Mouse (Mus musculus): ENCODE data around the gene Lca5. TPM values are rescaled to one million over a fixed set of nuclear protein-coding genes. Genes with fewer than 3 reads are reported as not detected.
A peak's percentile ranks its signal among the peaks of the same experiment; 100 is the strongest.

Lca5 gene
- polyA plus RNA-seq (2015; fragmentation: Nextera tagmentation; extraction: Ambion mirVana): 10.9 and 14.9 TPM in 2 replicates

- peak; percentile 98 for DNase-seq (ENCODE audit: low spot score)
- WGBS: 1% methylated on average over 52 of the region's 57 CpGs
- peak; percentile 100 for ATAC-seq (replicated peaks; ENCODE audit: low FRiP score, low read depth)
- no peaks in the 10 kb centered on the region for H3K27me3 ChIP-seq (ENCODE audit: insufficient read depth, low read length)
- H3K4me3 ChIP-seq (replicated peaks; ENCODE audit: low read depth, low read length): peak within 1 kb of the TSS; percentile 51
- H3K4me1 ChIP-seq (replicated peaks; ENCODE audit: insufficient read depth, low read length): no peaks in the 10 kb centered on the region
- no peaks in the 10 kb centered on the region for H3K9me3 ChIP-seq (replicated peaks; ENCODE audit: low read length)
- peak within 1 kb of the TSS; percentile 72 for H3K27ac ChIP-seq
- H3K4me2 ChIP-seq (ENCODE audit: low read length): peak within 1 kb of the TSS; percentile 63
- no peak for TF ChIP-seq CTCF (IDR thresholded peaks at IDR 0.05; ENCODE audit: low read depth)
- peak within 1 kb of the TSS; percentile 46; the same call in 1 of the 2 replicates for H3K9ac ChIP-seq (ENCODE audit: low read depth, low read length)
- no peaks in the 10 kb centered on the region for H3K36me3 ChIP-seq (ENCODE audit: insufficient read depth, low read length)
These were observed at the start of gene Lca5 for GRCm38 (mm10) chr9:83440392-83441357. TSS of gene Lca5 (minus strand) at chr9:83441127.

- Histone ChIP-seq H3K4me3 (replicated peaks; ENCODE audit: low read depth, low read length) (no peak overlapping the region), H3K9ac (ENCODE audit: low read depth, low read length) (no peak overlapping the region), H3K4me2 (ENCODE audit: low read length) (peak overlapping the region; percentile 23; the same call in 1 of the 2 replicates), H3K27me3 (ENCODE audit: insufficient read depth, low read length) (no peaks in the 10 kb centered on the region), H3K36me3 (ENCODE audit: insufficient read depth, low read length) (no peaks in the 10 kb centered on the region), H3K27ac (no peak overlapping the region), H3K4me1 (replicated peaks; ENCODE audit: insufficient read depth, low read length) (no peaks in the 10 kb centered on the region), H3K9me3 (replicated peaks; ENCODE audit: low read length) (no peaks in the 10 kb centered on the region)
- DNase-seq (ENCODE audit: low spot score) (peak; percentile 68), ATAC-seq (replicated peaks; ENCODE audit: low FRiP score, low read depth) (no peak)
- peak; percentile 68 for TF ChIP-seq CTCF (IDR thresholded peaks at IDR 0.05; ENCODE audit: low read depth)
- WGBS: 33% methylated on average over 15 of the region's 15 CpGs
These were observed 47.7 kb upstream of the Lca5 start for GRCm38 (mm10) chr9:83488491-83489210.

- Histone ChIP-seq H3K4me3 (replicated peaks; ENCODE audit: low read depth, low read length) (no peak overlapping the region), H3K9me3 (replicated peaks; ENCODE audit: low read length) (no peaks in the 10 kb centered on the region), H3K27me3 (ENCODE audit: insufficient read depth, low read length) (no peaks in the 10 kb centered on the region), H3K9ac (ENCODE audit: low read depth, low read length) (no peak overlapping the region), H3K27ac (no peak overlapping the region), H3K4me1 (replicated peaks; ENCODE audit: insufficient read depth, low read length) (no peaks in the 10 kb centered on the region), H3K36me3 (ENCODE audit: insufficient read depth, low read length) (no peaks in the 10 kb centered on the region), H3K4me2 (ENCODE audit: low read length) (peak overlapping the region; percentile 23; the same call in 1 of the 2 replicates)
- DNase-seq (ENCODE audit: low spot score) (no peak), ATAC-seq (replicated peaks; ENCODE audit: low FRiP score, low read depth) (no peak)
- TF ChIP-seq CTCF (IDR thresholded peaks at IDR 0.05; ENCODE audit: low read depth): 0 out of 2 replicates have a peak, but pooled peaks have one; percentile 1
- WGBS: 34% methylated on average over 9 of the region's 9 CpGs
These were observed 47.0 kb upstream of the Lca5 start for GRCm38 (mm10) chr9:83487771-83488470.

- H3K9me3 ChIP-seq (replicated peaks; ENCODE audit: low read length): no peaks in the 10 kb centered on the region
- H3K4me1 ChIP-seq (replicated peaks; ENCODE audit: insufficient read depth, low read length): no peaks in the 10 kb centered on the region
- H3K4me2 ChIP-seq (ENCODE audit: low read length): no peak overlapping the region
- WGBS: 92% methylated on average over 3 of the region's 3 CpGs
- H3K9ac ChIP-seq (ENCODE audit: low read depth, low read length): no peak overlapping the region
- H3K27ac ChIP-seq: no peak overlapping the region
- DNase-seq (ENCODE audit: low spot score): no peak
- no peak for TF ChIP-seq CTCF (IDR thresholded peaks at IDR 0.05; ENCODE audit: low read depth)
- H3K4me3 ChIP-seq (replicated peaks; ENCODE audit: low read depth, low read length): no peak overlapping the region
- no peaks in the 10 kb centered on the region for H3K27me3 ChIP-seq (ENCODE audit: insufficient read depth, low read length)
- no peak for ATAC-seq (replicated peaks; ENCODE audit: low FRiP score, low read depth)
- H3K36me3 ChIP-seq (ENCODE audit: insufficient read depth, low read length): no peaks in the 10 kb centered on the region
These were observed 45.0 kb upstream of the Lca5 start for GRCm38 (mm10) chr9:83485966-83486365.

GRCm38 (mm10) chr9:83485357-83485756, 44.4 kb upstream of the Lca5 start:
- WGBS: 97% methylated on average over 1 of the region's 1 CpGs
- Histone ChIP-seq H3K27ac (no peak overlapping the region), H3K4me2 (ENCODE audit: low read length) (no peak overlapping the region), H3K36me3 (ENCODE audit: insufficient read depth, low read length) (no peaks in the 10 kb centered on the region), H3K9me3 (replicated peaks; ENCODE audit: low read length) (no peaks in the 10 kb centered on the region), H3K9ac (ENCODE audit: low read depth, low read length) (no peak overlapping the region), H3K4me1 (replicated peaks; ENCODE audit: insufficient read depth, low read length) (no peaks in the 10 kb centered on the region), H3K27me3 (ENCODE audit: insufficient read depth, low read length) (no peaks in the 10 kb centered on the region), H3K4me3 (replicated peaks; ENCODE audit: low read depth, low read length) (no peak overlapping the region)
- DNase-seq (ENCODE audit: low spot score) (no peak), ATAC-seq (replicated peaks; ENCODE audit: low FRiP score, low read depth) (no peak)
- TF ChIP-seq CTCF (IDR thresholded peaks at IDR 0.05; ENCODE audit: low read depth): no peak

- Histone ChIP-seq H3K4me3 (replicated peaks; ENCODE audit: low read depth, low read length) (no peak overlapping the region), H3K9ac (ENCODE audit: low read depth, low read length) (no peak overlapping the region), H3K4me1 (replicated peaks; ENCODE audit: insufficient read depth, low read length) (no peaks in the 10 kb centered on the region), H3K27ac (no peak overlapping the region), H3K9me3 (replicated peaks; ENCODE audit: low read length) (no peaks in the 10 kb centered on the region), H3K27me3 (ENCODE audit: insufficient read depth, low read length) (no peaks in the 10 kb centered on the region), H3K4me2 (ENCODE audit: low read length) (no peak overlapping the region), H3K36me3 (ENCODE audit: insufficient read depth, low read length) (no peaks in the 10 kb centered on the region)
- DNase-seq (ENCODE audit: low spot score) (no peak), ATAC-seq (replicated peaks; ENCODE audit: low FRiP score, low read depth) (no peak)
- 90% methylated on average over 4 of the region's 4 CpGs for WGBS
- TF ChIP-seq CTCF (IDR thresholded peaks at IDR 0.05; ENCODE audit: low read depth): no peak
These were observed 42.5 kb upstream of the Lca5 start for GRCm38 (mm10) chr9:83483419-83483818.
